Mouse (Mus musculus) ES-Bruce4 (cell line): Measurements from ENCODE around the gene Tmem43. TPM values are rescaled to one million over a fixed set of nuclear protein-coding genes. Genes with fewer than 3 reads are reported as not detected.
A peak's percentile ranks its signal among the peaks of the same experiment; 100 is the strongest.

Experiments
- H3K27ac ChIP-seq: 2 replicates; pipeline ENCODE4 v1.5.1; 2012; ENCODE audit warnings: low read length, inconsistent platforms; ENCODE audit not compliant: insufficient read depth
- H3K27me3 ChIP-seq: 2 replicates; pipeline ENCODE4 v1.6.1; 2012; ENCODE audit warnings: mild to moderate bottlenecking, low read length, inconsistent platforms; ENCODE audit not compliant: control insufficient read depth, poor library complexity, insufficient read depth, severe bottlenecking
- H3K36me3 ChIP-seq: 2 replicates; pipeline ENCODE4 v1.6.1; 2012; ENCODE audit warnings: inconsistent platforms, mild to moderate bottlenecking, low read length, moderate library complexity; ENCODE audit not compliant: control insufficient read depth, poor library complexity, insufficient read depth, severe bottlenecking
- H3K4me1 ChIP-seq: one replicate; pipeline ENCODE4 v1.8.1; 2011; ENCODE audit warnings: low read length; ENCODE audit not compliant: control insufficient read depth, insufficient read depth
- H3K4me3 ChIP-seq: 2 replicates; pipeline ENCODE4 v1.5.1; 2011; ENCODE audit warnings: low read depth, mild to moderate bottlenecking, low read length
- H3K9ac ChIP-seq: 2 replicates; pipeline ENCODE4 v1.6.1; 2012; ENCODE audit warnings: low read depth, mild to moderate bottlenecking, inconsistent platforms; ENCODE audit not compliant: poor library complexity, severe bottlenecking
- H3K9me3 ChIP-seq: replicated peaks from 2 replicates; pipeline ENCODE4 v1.6.1; 2012; ENCODE audit warnings: mild to moderate bottlenecking, low read length, inconsistent platforms; ENCODE audit not compliant: control insufficient read depth, poor library complexity, insufficient read depth, severe bottlenecking
- CTCF ChIP-seq: IDR thresholded peaks from one replicate; pipeline ENCODE4 v1.8.1; 2011; ENCODE audit warnings: low read depth, low read length
- EP300 ChIP-seq: IDR thresholded peaks from 2 replicates; pipeline ENCODE4 v1.6.1; 2011; ENCODE audit warnings: low read depth, low read length; ENCODE audit not compliant: insufficient read depth
- POLR2A ChIP-seq: IDR thresholded peaks from one replicate; pipeline ENCODE4 v1.8.1; 2011; ENCODE audit warnings: low read length; ENCODE audit not compliant: insufficient read depth
- polyA plus RNA-seq: library from polyadenylated mRNA; stranded (reverse); fragments of >200 nt; gene quantifications from 2 replicates; pipeline ENCODE4 v1.2.4, GENCODE M21; 2011; ENCODE audit warnings: low read depth; ENCODE audit not compliant: missing spikeins, insufficient read depth, insufficient read length

Tmem43 gene
- polyA plus RNA-seq, 1 experiment = 55.3 TPM

DNA sequence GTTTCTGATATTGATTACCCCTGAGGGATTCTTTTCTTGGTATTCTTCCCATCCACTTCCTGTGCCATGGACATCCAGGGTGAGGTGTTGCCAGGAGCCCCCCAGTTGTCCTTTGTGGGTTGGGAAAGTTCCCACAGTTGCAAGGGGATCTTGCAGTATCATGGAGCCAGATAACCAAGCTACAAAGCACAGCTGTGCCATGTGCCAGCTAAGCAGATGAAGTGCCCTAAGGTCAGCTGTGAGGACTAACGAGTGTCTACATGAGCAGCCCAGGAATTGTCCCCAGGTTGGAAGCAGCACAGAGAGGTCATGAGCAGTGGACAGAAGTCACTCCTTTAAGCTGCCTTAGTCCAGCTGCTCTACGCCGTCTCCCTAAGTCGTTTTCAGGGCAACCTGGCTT is 52.0 kb downstream of the Tmem43 start:
- TF ChIP-seq EP300 (no peak), CTCF (no peak), POLR2A (no peak)
- Histone ChIP-seq H3K4me1 (no peaks in the 10 kb centered on the region), H3K27ac (no peak overlapping the region), H3K9me3 (no peaks in the 10 kb centered on the region), H3K36me3 (peaks cover 22% of the 10 kb centered on the region), H3K9ac (no peak overlapping the region), H3K4me3 (no peak overlapping the region), H3K27me3 (no peaks in the 10 kb centered on the region)

DNA sequence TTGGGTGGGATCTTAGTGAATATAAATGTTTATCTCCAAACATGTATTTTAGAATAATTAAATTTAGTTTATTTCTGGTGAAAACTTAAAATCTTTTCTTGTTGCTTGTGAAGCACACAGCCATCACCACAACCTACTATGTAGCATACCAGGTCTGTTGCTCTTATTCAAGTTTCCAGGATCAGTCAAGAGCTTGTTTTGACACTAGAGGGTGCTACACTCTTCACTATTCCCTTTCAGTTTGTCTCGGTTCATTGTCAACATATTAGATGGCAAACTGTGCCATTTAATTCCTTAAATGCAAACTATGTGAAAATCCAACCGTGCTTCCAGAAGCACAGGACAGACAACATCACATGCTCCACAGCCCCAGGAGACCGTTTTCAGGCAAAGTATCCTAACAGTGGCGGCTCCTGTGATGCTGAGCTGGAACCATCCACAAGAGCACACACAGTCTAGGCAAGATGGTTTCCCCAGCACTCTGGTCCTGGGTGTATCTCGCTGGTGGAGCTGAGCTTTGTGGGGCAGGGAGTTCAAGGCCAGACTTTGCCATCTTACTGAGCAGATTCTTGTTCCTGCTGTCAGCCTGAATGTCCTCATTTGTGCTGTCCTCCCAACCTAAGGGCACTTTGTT is 53.8 kb downstream of the Tmem43 start:
- Histone ChIP-seq H3K27ac (no peak overlapping the region), H3K36me3 (peaks cover 8% of the 10 kb centered on the region), H3K9ac (no peak overlapping the region), H3K4me3 (no peak overlapping the region), H3K27me3 (no peaks in the 10 kb centered on the region), H3K4me1 (no peaks in the 10 kb centered on the region), H3K9me3 (no peaks in the 10 kb centered on the region)
- TF ChIP-seq POLR2A (no peak), CTCF (peak; percentile 7)

DNA sequence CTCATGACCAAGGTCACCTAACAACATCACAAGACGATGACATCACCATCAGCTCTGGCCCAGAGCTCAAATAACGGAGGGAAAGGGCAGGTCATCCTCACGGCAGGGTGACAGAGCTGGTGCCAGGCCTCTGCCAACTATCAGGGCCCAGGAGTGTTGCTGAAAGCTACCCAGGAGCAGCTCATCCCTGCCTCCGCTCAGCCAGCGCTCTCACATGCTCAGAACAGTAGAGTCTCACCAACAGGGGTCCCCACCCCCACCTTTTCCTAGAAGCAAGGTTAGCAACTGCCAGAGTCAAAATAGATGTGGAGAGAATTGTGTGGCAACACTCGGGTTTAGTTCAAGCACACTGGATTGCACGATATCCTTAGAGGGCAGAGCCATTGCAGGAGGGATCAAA is 54.8 kb downstream of the Tmem43 start:
- no peak overlapping the region for H3K9ac ChIP-seq
- H3K4me3 ChIP-seq = no peak overlapping the region
- no peaks in the 10 kb centered on the region for H3K27me3 ChIP-seq
- no peak overlapping the region for H3K27ac ChIP-seq
- H3K4me1 ChIP-seq = no peaks in the 10 kb centered on the region
- peaks cover 1% of the 10 kb centered on the region; the same call in 1 of the 2 replicates for H3K36me3 ChIP-seq
- H3K9me3 ChIP-seq = no peaks in the 10 kb centered on the region
- no peak for TF ChIP-seq CTCF
- no peak for TF ChIP-seq POLR2A
- no peak for TF ChIP-seq EP300

- Histone ChIP-seq H3K9ac (no peak overlapping the region), H3K4me3 (no peak overlapping the region), H3K27ac (no peak overlapping the region), H3K36me3 (no peaks in the 10 kb centered on the region), H3K9me3 (no peaks in the 10 kb centered on the region), H3K4me1 (no peaks in the 10 kb centered on the region), H3K27me3 (no peaks in the 10 kb centered on the region)
- no peak for TF ChIP-seq EP300
Observed at GRCm38 (mm10) chr6:91530673-91531072, 57.2 kb downstream of the Tmem43 start.

DNA sequence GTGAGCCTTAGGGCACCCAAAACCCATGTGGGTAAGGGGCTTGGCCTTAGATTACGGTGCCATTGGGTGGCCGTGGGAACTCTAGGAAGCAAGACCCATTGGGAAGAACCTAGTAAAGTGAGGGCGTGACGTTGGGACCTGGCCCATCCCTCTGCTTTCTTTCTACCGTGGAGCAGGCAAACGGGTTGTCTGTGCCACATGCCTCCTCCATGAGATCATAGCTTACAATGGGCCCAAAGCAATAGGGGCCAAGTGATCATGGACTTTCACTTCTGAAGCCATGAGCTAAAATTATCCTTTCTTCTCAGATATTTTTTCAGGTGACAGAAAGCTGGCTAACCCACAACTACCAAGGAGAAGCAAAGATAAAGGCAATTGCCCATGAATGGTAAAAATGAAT is 57.8 kb downstream of the Tmem43 start:
- Histone ChIP-seq H3K9me3 (no peaks in the 10 kb centered on the region), H3K9ac (no peak overlapping the region), H3K27me3 (no peaks in the 10 kb centered on the region), H3K36me3 (no peaks in the 10 kb centered on the region), H3K4me1 (no peaks in the 10 kb centered on the region), H3K27ac (no peak overlapping the region), H3K4me3 (no peak overlapping the region)
- TF ChIP-seq POLR2A = no peak
- no peak for TF ChIP-seq CTCF
- no peak for TF ChIP-seq EP300

DNA sequence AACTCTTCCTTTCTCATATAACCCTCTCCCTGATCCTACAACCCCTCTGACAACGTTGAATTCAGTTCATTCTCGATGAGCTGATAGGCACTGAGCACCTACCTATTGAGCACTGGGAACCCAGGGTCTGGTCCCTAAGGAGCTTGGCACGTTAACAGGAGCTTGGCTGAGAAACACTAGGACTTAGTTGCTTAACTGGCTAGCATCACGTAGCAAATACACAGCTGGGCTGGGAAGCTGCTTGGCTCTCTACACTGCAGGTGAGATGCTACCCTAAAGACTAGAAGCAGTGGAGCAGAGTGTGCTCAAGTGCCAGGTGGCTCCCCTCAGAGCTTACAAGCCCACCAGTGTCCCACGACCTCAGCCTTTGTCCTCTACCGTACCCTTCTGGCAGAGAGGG is 59.2 kb downstream of the Tmem43 start:
- no peak overlapping the region for H3K27ac ChIP-seq
- H3K9me3 ChIP-seq = no peaks in the 10 kb centered on the region
- no peak overlapping the region for H3K4me3 ChIP-seq
- no peaks in the 10 kb centered on the region for H3K4me1 ChIP-seq
- H3K9ac ChIP-seq = no peak overlapping the region
- TF ChIP-seq POLR2A (no peak), EP300 (no peak), CTCF (no peak)
- no peaks in the 10 kb centered on the region for H3K27me3 ChIP-seq
- H3K36me3 ChIP-seq = no peaks in the 10 kb centered on the region
